Mouse (Mus musculus) testis, postnatal 10 days (tissue): Measurements from ENCODE around the gene Adat1.
A peak's percentile ranks its signal among the peaks of the same experiment; 100 is the strongest.
"Not testable (repeated sequence)": the region's sequence is repeated elsewhere in the genome, so short reads cannot be mapped to it uniquely, and the experiment has no call there.

ENCODE experiments used
- DNase-seq: peaks from one replicate; pipeline ENCODE4 v3.0.0; 2021; ENCODE audit warnings: low spot score

Adat1 gene

GRCm38 (mm10) chr8:111938076-111938985, 53.8 kb downstream of the Adat1 start:
- DNase-seq, result not testable (repeated sequence)

- no peak for DNase-seq
These were observed 54.9 kb downstream of the Adat1 start for GRCm38 (mm10) chr8:111937184-111937583.

GRCm38 (mm10) chr8:111934201-111934600, 57.9 kb downstream of the Adat1 start:
- no peak for DNase-seq

GRCm38 (mm10) chr8:111933348-111934076, 58.6 kb downstream of the Adat1 start, which contains the start of gene Tmem231:
Gene Tmem231 (minus strand): TSS chr8:111933881.
- peak; percentile 88 for DNase-seq

GRCm38 (mm10) chr8:111932580-111933336, 59.3 kb downstream of the Adat1 start:
- peak; percentile 78 for DNase-seq

- no peak for DNase-seq
These were observed 60.4 kb downstream of the Adat1 start for GRCm38 (mm10) chr8:111931721-111932120.

GRCm38 (mm10) chr8:111929648-111930344, 62.3 kb downstream of the Adat1 start:
- no peak for DNase-seq

- no peak for DNase-seq
These were observed 67.1 kb downstream of the Adat1 start for GRCm38 (mm10) chr8:111924976-111925375.

- DNase-seq, result peak; percentile 78
These were observed 68.7 kb downstream of the Adat1 start for GRCm38 (mm10) chr8:111923383-111923804.

- DNase-seq, result no peak
These were observed 71.1 kb downstream of the Adat1 start for GRCm38 (mm10) chr8:111920971-111921370.

- no peak for DNase-seq
These were observed 72.4 kb downstream of the Adat1 start for GRCm38 (mm10) chr8:111919663-111920062.
